28 mouse cellular contexts compared by ENCODE assay signal in the genomic region with DNA sequence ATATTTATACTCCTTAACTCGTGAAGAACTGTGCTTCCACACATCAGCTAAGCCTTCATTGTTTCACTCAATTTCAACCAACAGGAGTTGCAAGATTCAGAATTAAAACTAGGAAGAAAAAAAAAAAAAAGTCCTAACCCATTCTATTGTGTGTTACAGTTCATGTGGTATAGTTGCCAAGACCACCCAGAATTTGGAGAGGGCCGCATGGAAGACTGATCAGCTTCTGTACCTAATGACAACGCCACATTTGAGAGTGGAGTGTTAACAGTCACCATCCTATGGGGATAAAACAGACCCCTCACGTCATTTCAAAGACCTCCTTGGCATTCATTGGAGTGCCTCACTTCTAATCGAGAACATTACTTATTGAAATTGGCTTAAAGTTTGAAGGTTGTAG.
DNase-seq lines count a peak whose midpoint lies in the region; ATAC-seq and TF ChIP-seq lines count a peak whose summit lies in the region.
"Had no signal": no experiment of that assay in that cellular context is flagged by ENCODE, and none has a peak within 500 bp of the region (broad histone marks: within the 10 kb centered on the region; RNA-seq: fewer than 3 reads in every experiment).

No protein-coding gene starts in this region.

- peak overlapping the region; percentile 51; the same call in 1 of the 2 replicates for H3K27ac ChIP-seq in forebrain, embryonic 12.5 days
- no peak overlapping the region for H3K27ac ChIP-seq in forebrain, postnatal 0 days (ENCODE audit: low read depth, low read length)
- peak overlapping the region; percentile 55; the same call in 1 of the 2 replicates for H3K27ac ChIP-seq in hindbrain, postnatal 0 days
- no peak overlapping the region for H3K27ac ChIP-seq in hindbrain, embryonic 11.5 days (ENCODE audit: low read depth, low read length)
- no peak overlapping the region for H3K27ac ChIP-seq in midbrain, postnatal 0 days (ENCODE audit: low read depth, low read length)
- no peak overlapping the region for H3K27ac ChIP-seq in midbrain, embryonic 11.5 days (ENCODE audit: low read depth, low read length)
- H3K27ac ChIP-seq in forebrain, embryonic 15.5 days (replicated peaks), result peak overlapping the region; percentile 19; the same call in 1 of the 2 replicates
- no peak overlapping the region for H3K27ac ChIP-seq in cerebellum, adult 2 months (ENCODE audit: insufficient read depth, low read length)
- H3K27ac ChIP-seq: embryonic facial prominence, embryonic 12.5 days; kidney, embryonic 15.5 days; left cerebral cortex, adult 2 months; limb, embryonic 13.5 days had no signal

- no peak for DNase-seq in forebrain, postnatal 0 days
- DNase-seq in hindbrain, postnatal 0 days (ENCODE audit: low spot score), result peak; percentile 60
- no peak for DNase-seq in hindbrain, embryonic 11.5 days (ENCODE audit: low spot score)
- DNase-seq in midbrain, postnatal 0 days (ENCODE audit: low spot score), result peak; percentile 57
- no peak for DNase-seq in midbrain, embryonic 11.5 days (ENCODE audit: low spot score, missing footprints)
- DNase-seq in cerebellum, adult 2 months, result no peak
- DNase-seq: adrenal gland, adult 8-10 months; cerebellum, adult 11 months; cerebellum, adult 9-11 months; embryo, embryonic 11 days; gastrocnemius, postnatal 25 days; heart, adult 18-20 months; heart, postnatal 4 days; kidney, adult 18-20 months; kidney, postnatal 25 days; lung, postnatal 4 days; thymus, adult 2 months; thymus, postnatal 36 days had no signal

- H3K36me3 ChIP-seq in forebrain, embryonic 12.5 days (replicated peaks), result no peaks in the 10 kb centered on the region
- no peaks in the 10 kb centered on the region for H3K36me3 ChIP-seq in forebrain, postnatal 0 days (ENCODE audit: insufficient read depth)
- H3K36me3 ChIP-seq in hindbrain, postnatal 0 days (ENCODE audit: insufficient read depth, low read length), result no peaks in the 10 kb centered on the region
- H3K36me3 ChIP-seq in hindbrain, embryonic 11.5 days (ENCODE audit: control insufficient read depth, insufficient read depth, low read length), result no peaks in the 10 kb centered on the region
- no peaks in the 10 kb centered on the region for H3K36me3 ChIP-seq in midbrain, postnatal 0 days (ENCODE audit: insufficient read depth, low read length)
- H3K36me3 ChIP-seq in midbrain, embryonic 11.5 days (ENCODE audit: control insufficient read depth, insufficient read depth, low read length), result no peaks in the 10 kb centered on the region
- no peaks in the 10 kb centered on the region for H3K36me3 ChIP-seq in forebrain, embryonic 15.5 days
- H3K36me3 ChIP-seq: embryonic facial prominence, embryonic 12.5 days; G1E; kidney, embryonic 15.5 days; limb, embryonic 13.5 days had no signal

- H3K4me2 ChIP-seq in forebrain, embryonic 12.5 days, result no peak overlapping the region
- no peak overlapping the region for H3K4me2 ChIP-seq in forebrain, postnatal 0 days (ENCODE audit: low read depth)
- no peak overlapping the region for H3K4me2 ChIP-seq in hindbrain, postnatal 0 days (ENCODE audit: low read depth, low read length)
- no peak overlapping the region for H3K4me2 ChIP-seq in hindbrain, embryonic 11.5 days (replicated peaks; ENCODE audit: low read depth, low read length)
- no peak overlapping the region for H3K4me2 ChIP-seq in midbrain, postnatal 0 days (ENCODE audit: low read depth, low read length, poor library complexity, severe bottlenecking)
- no peak overlapping the region for H3K4me2 ChIP-seq in midbrain, embryonic 11.5 days
- no peak overlapping the region for H3K4me2 ChIP-seq in forebrain, embryonic 15.5 days (replicated peaks)
- H3K4me2 ChIP-seq: embryonic facial prominence, embryonic 12.5 days; heart, embryonic 11.5 days; kidney, embryonic 15.5 days; limb, embryonic 13.5 days; liver, embryonic 11.5 days had no signal

- no peak for ATAC-seq in forebrain, embryonic 12.5 days (ENCODE audit: low FRiP score)
- ATAC-seq in forebrain, postnatal 0 days, result no peak
- ATAC-seq in hindbrain, postnatal 0 days, result 0 out of 2 replicates have a peak, but pooled peaks have one; percentile 57
- ATAC-seq in hindbrain, embryonic 11.5 days (ENCODE audit: low FRiP score), result no peak
- no peak for ATAC-seq in midbrain, postnatal 0 days (ENCODE audit: low FRiP score)
- ATAC-seq in midbrain, embryonic 11.5 days (ENCODE audit: low FRiP score), result no peak
- no peak for ATAC-seq in forebrain, embryonic 15.5 days (replicated peaks)

- H3K4me3 ChIP-seq in forebrain, embryonic 12.5 days (replicated peaks), result no peak overlapping the region
- H3K4me3 ChIP-seq in forebrain, postnatal 0 days (ENCODE audit: low read depth, low read length), result no peak overlapping the region
- H3K4me3 ChIP-seq in hindbrain, postnatal 0 days (ENCODE audit: low read length), result no peak overlapping the region
- H3K4me3 ChIP-seq in hindbrain, embryonic 11.5 days (ENCODE audit: low read depth, low read length), result no peak overlapping the region
- H3K4me3 ChIP-seq in midbrain, postnatal 0 days (ENCODE audit: low read depth, low read length), result no peak overlapping the region
- H3K4me3 ChIP-seq in midbrain, embryonic 11.5 days (ENCODE audit: low read depth, low read length), result no peak overlapping the region
- H3K4me3 ChIP-seq in forebrain, embryonic 15.5 days, result no peak overlapping the region
- no peak overlapping the region for H3K4me3 ChIP-seq in cerebellum, adult 2 months (replicated peaks; ENCODE audit: insufficient read depth, low read depth, low read length)
- H3K4me3 ChIP-seq: embryonic facial prominence, embryonic 12.5 days; kidney, embryonic 15.5 days; left cerebral cortex, adult 2 months; limb, embryonic 13.5 days; megakaryocyte, embryonic 14.5 days had no signal

- no peak overlapping the region for H3K9ac ChIP-seq in forebrain, embryonic 12.5 days
- H3K9ac ChIP-seq in forebrain, postnatal 0 days, result no peak overlapping the region
- no peak overlapping the region for H3K9ac ChIP-seq in hindbrain, postnatal 0 days (replicated peaks; ENCODE audit: low read length)
- H3K9ac ChIP-seq in hindbrain, embryonic 11.5 days (ENCODE audit: low read depth, low read length), result no peak overlapping the region
- H3K9ac ChIP-seq in midbrain, postnatal 0 days (replicated peaks; ENCODE audit: low read length, poor library complexity, severe bottlenecking), result no peak overlapping the region
- no peak overlapping the region for H3K9ac ChIP-seq in midbrain, embryonic 11.5 days (ENCODE audit: low read length)
- H3K9ac ChIP-seq in forebrain, embryonic 15.5 days (replicated peaks), result no peak overlapping the region
- H3K9ac ChIP-seq: embryonic facial prominence, embryonic 12.5 days; kidney, embryonic 15.5 days; limb, embryonic 13.5 days had no signal

- no peaks in the 10 kb centered on the region for H3K27me3 ChIP-seq in forebrain, embryonic 12.5 days
- H3K27me3 ChIP-seq in forebrain, postnatal 0 days (ENCODE audit: insufficient read depth, low read length), result no peaks in the 10 kb centered on the region
- H3K27me3 ChIP-seq in hindbrain, postnatal 0 days (ENCODE audit: insufficient read depth, low read length), result no peaks in the 10 kb centered on the region
- no peaks in the 10 kb centered on the region for H3K27me3 ChIP-seq in hindbrain, embryonic 11.5 days (ENCODE audit: control insufficient read depth, insufficient read depth, low read length)
- H3K27me3 ChIP-seq in midbrain, postnatal 0 days (ENCODE audit: insufficient read depth, low read length), result no peaks in the 10 kb centered on the region
- no peaks in the 10 kb centered on the region for H3K27me3 ChIP-seq in midbrain, embryonic 11.5 days (ENCODE audit: control insufficient read depth, insufficient read depth, low read length)
- H3K27me3 ChIP-seq in forebrain, embryonic 15.5 days, result no peaks in the 10 kb centered on the region
- no peaks in the 10 kb centered on the region; the same call in 1 of the 2 replicates for H3K27me3 ChIP-seq in cerebellum, adult 2 months (ENCODE audit: control insufficient read depth, insufficient read depth, low read length)
- H3K27me3 ChIP-seq: embryonic facial prominence, embryonic 12.5 days had no signal

- peaks cover 45% of the 10 kb centered on the region for H3K4me1 ChIP-seq in forebrain, embryonic 12.5 days
- peaks cover 9% of the 10 kb centered on the region; the same call in 1 of the 2 replicates for H3K4me1 ChIP-seq in forebrain, postnatal 0 days (ENCODE audit: insufficient read depth)
- 0 out of 2 replicates have a peak, but pooled peaks cover 7% of the 10 kb centered on the region for H3K4me1 ChIP-seq in hindbrain, postnatal 0 days (ENCODE audit: insufficient read depth, low read length)
- H3K4me1 ChIP-seq in hindbrain, embryonic 11.5 days (replicated peaks; ENCODE audit: control insufficient read depth, insufficient read depth, low read length), result no peaks in the 10 kb centered on the region; the same call in 1 of the 2 replicates
- no peaks in the 10 kb centered on the region for H3K4me1 ChIP-seq in midbrain, postnatal 0 days (ENCODE audit: insufficient read depth, low read length)
- peaks cover 28% of the 10 kb centered on the region for H3K4me1 ChIP-seq in midbrain, embryonic 11.5 days (ENCODE audit: control insufficient read depth, insufficient read depth, low read length)
- peaks cover 46% of the 10 kb centered on the region for H3K4me1 ChIP-seq in forebrain, embryonic 15.5 days
- H3K4me1 ChIP-seq in cerebellum, adult 2 months (ENCODE audit: control insufficient read depth, insufficient read depth, low read length), result 0 out of 2 replicates have a peak, but pooled peaks cover 2% of the 10 kb centered on the region
- H3K4me1 ChIP-seq: megakaryocyte, embryonic 14.5 days had no signal

- WGBS in forebrain, embryonic 12.5 days, result 27% methylated on average over 5 of the region's 5 CpGs
- WGBS in forebrain, postnatal 0 days, result 17% methylated on average over 5 of the region's 5 CpGs
- whole genome bisulfite sequencing in hindbrain, postnatal 0 days, result 29% methylated on average over 5 of the region's 5 CpGs
- 49% methylated on average over 5 of the region's 5 CpGs for WGBS in hindbrain, embryonic 11.5 days
- 53% methylated on average over 5 of the region's 5 CpGs for WGBS in midbrain, postnatal 0 days
- 64% methylated on average over 5 of the region's 5 CpGs for WGBS in midbrain, embryonic 11.5 days
- WGBS in forebrain, embryonic 15.5 days, result 15% methylated on average over 5 of the region's 5 CpGs
- WGBS in cerebellum, adult 2 months, result 29% methylated on average over 5 of the region's 5 CpGs

- H3K9me3 ChIP-seq in forebrain, embryonic 12.5 days, result no peaks in the 10 kb centered on the region
- H3K9me3 ChIP-seq in forebrain, postnatal 0 days (ENCODE audit: low read length), result no peaks in the 10 kb centered on the region
- H3K9me3 ChIP-seq in hindbrain, postnatal 0 days (ENCODE audit: low read length), result no peaks in the 10 kb centered on the region
- H3K9me3 ChIP-seq in hindbrain, embryonic 11.5 days (ENCODE audit: control insufficient read depth, low read length), result no peaks in the 10 kb centered on the region
- no peaks in the 10 kb centered on the region for H3K9me3 ChIP-seq in midbrain, postnatal 0 days (ENCODE audit: low read length)
- H3K9me3 ChIP-seq in midbrain, embryonic 11.5 days (ENCODE audit: control insufficient read depth, low read length), result no peaks in the 10 kb centered on the region
- no peaks in the 10 kb centered on the region for H3K9me3 ChIP-seq in forebrain, embryonic 15.5 days
- H3K9me3 ChIP-seq: embryonic facial prominence, embryonic 12.5 days; kidney, embryonic 15.5 days; limb, embryonic 13.5 days had no signal

- TF ChIP-seq POLR2A in cerebellum, adult 2 months (IDR thresholded peaks at IDR 0.05; ENCODE audit: borderline replicate concordance, insufficient read depth, low read length), result no peak

- TF ChIP-seq CTCF in forebrain, postnatal 0 days (IDR thresholded peaks at IDR 0.05; ENCODE audit: low read depth), result no peak
- TF ChIP-seq CTCF in hindbrain, postnatal 0 days (IDR thresholded peaks at IDR 0.05; ENCODE audit: low read depth), result no peak
- TF ChIP-seq CTCF in midbrain, postnatal 0 days (IDR thresholded peaks at IDR 0.05), result no peak
- TF ChIP-seq CTCF in cerebellum, adult 2 months (IDR thresholded peaks at IDR 0.05; ENCODE audit: borderline replicate concordance, insufficient read depth, low read depth, low read length), result no peak

Comparison
In these comparisons a context has a peak if more than half of its experiments do, and no peak if none do; other contexts are left out.
1. H3K27ac ChIP-seq: peak in forebrain, embryonic 12.5 days (single experiment), hindbrain, postnatal 0 days (single experiment) and forebrain, embryonic 15.5 days (single experiment); none in forebrain, postnatal 0 days (single experiment), hindbrain, embryonic 11.5 days (single experiment), midbrain, postnatal 0 days (single experiment), midbrain, embryonic 11.5 days (single experiment) and cerebellum, adult 2 months (single experiment).
2. DNase-seq: peak in hindbrain, postnatal 0 days (single experiment) and midbrain, postnatal 0 days (single experiment); none in forebrain, postnatal 0 days (single experiment), hindbrain, embryonic 11.5 days (single experiment), midbrain, embryonic 11.5 days (single experiment) and cerebellum, adult 2 months (0 of 2).